Mouse (Mus musculus) lung, embryonic 14.5 days (tissue): Measurements from ENCODE around the gene Kdm7a. TPM values are rescaled to one million over a fixed set of nuclear protein-coding genes. Genes with fewer than 3 reads are reported as not detected.

Experiments
- ATAC-seq: fragments of 200-750 bp; cut with Nextera tagmentation; 2 replicates; pipeline ENCODE4 v1.8.0; 2017; ENCODE audit warnings: mild to moderate bottlenecking, moderate TSS enrichment, moderate library complexity; ENCODE audit not compliant: insufficient read depth
- DNase-seq: peaks from one replicate; pipeline ENCODE4 v3.0.0-alpha.2; 2015
- H3K27ac ChIP-seq: fragments of 300-500 bp; sonication (generic); 2 replicates; pipeline ENCODE4 v1.5.1; 2014; ENCODE audit warnings: low read depth, mild to moderate bottlenecking, moderate library complexity
- H3K27me3 ChIP-seq: fragments of 300-500 bp; sonication (generic); 2 replicates; pipeline ENCODE4 v1.6.1; 2014; ENCODE audit warnings: low read length, control low read depth; ENCODE audit not compliant: insufficient read depth
- H3K36me3 ChIP-seq: fragments of 300-500 bp; sonication (generic); 2 replicates; pipeline ENCODE4 v1.6.1; 2014; ENCODE audit warnings: control low read depth; ENCODE audit not compliant: insufficient read depth
- H3K4me1 ChIP-seq: fragments of 300-500 bp; sonication (generic); 2 replicates; pipeline ENCODE4 v1.6.1; 2014; ENCODE audit warnings: antibody characterized with exemption, control low read depth; ENCODE audit not compliant: insufficient read depth
- H3K4me2 ChIP-seq: fragments of 300-500 bp; sonication (generic); 2 replicates; pipeline ENCODE4 v1.6.1; 2014; ENCODE audit warnings: mild to moderate bottlenecking
- H3K4me3 ChIP-seq: fragments of 300-500 bp; sonication (generic); 2 replicates; pipeline ENCODE4 v1.5.1; 2014; ENCODE audit warnings: low read depth, low read length
- H3K9ac ChIP-seq: fragments of 300-500 bp; sonication (generic); 2 replicates; pipeline ENCODE4 v1.6.1; 2014
- H3K9me3 ChIP-seq: fragments of 300-500 bp; sonication (generic); 2 replicates; pipeline ENCODE4 v1.6.1; 2016; ENCODE audit warnings: low read depth, low read length, control low read depth
- CTCF ChIP-seq: IDR thresholded peaks from 2 replicates; pipeline ENCODE4 v1.5.1; 2016; ENCODE audit warnings: antibody characterized with exemption, low read depth
- WGBS: fragments of 180-500 bp; shearing (Covaris S2); extraction: QIAGEN DNeasy Blood & Tissue Kit; methylation state at CpG from one replicate; pipeline ENCODE4 v1.1.7; 2014; 5-methylcytosine and 5-hydroxymethylcytosine counted together
- polyA plus RNA-seq: library from polyadenylated mRNA; unstranded; fragments of >200 nt; fragmentation: Nextera tagmentation; extraction: Ambion mirVana; gene quantifications from 2 replicates; pipeline ENCODE4 v1.2.1, GENCODE M21; 2014

The Kdm7a gene
- polyA plus RNA-seq: 6.8 and 7.0 TPM in 2 replicates

GRCm38 (mm10) chr6:39206581-39207461 is at the start of gene Kdm7a:
TSS of gene Kdm7a (minus strand) at chr6:39206789.
- H3K4me2 ChIP-seq: peak within 1 kb of the TSS; percentile 85
- peak; percentile 82 for ATAC-seq
- H3K9ac ChIP-seq: peak within 1 kb of the TSS; percentile 90
- no peaks in the 10 kb centered on the region for H3K36me3 ChIP-seq
- H3K4me1 ChIP-seq: no peaks in the 10 kb centered on the region
- peak within 1 kb of the TSS; percentile 93 for H3K4me3 ChIP-seq
- H3K27me3 ChIP-seq: no peaks in the 10 kb centered on the region
- under 1% methylated on average over 106 of the region's 124 CpGs for WGBS
- DNase-seq: peak; percentile 94
- no peaks in the 10 kb centered on the region for H3K9me3 ChIP-seq
- TF ChIP-seq CTCF: no peak
- peak within 1 kb of the TSS; percentile 98 for H3K27ac ChIP-seq

DNA sequence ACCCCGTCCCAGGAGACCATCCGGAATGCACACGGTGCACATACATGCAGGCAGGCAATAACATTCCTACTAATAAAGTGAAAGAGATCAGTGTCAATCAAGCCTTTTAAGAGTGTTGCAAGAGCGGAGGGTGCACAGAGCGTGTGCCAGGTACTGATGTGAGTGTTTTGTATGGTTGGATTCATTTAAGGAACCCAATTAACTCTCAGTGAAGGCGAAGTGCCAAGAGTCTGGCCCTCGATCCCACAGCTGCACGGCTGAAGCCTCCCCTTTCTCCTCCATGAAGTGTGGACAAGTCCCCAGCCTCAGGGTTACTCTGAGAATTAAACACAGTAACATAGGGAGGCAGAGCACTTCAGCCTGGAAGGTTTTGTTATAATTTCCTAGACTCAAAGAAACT is 48.7 kb upstream of the Kdm7a start:
- H3K4me2 ChIP-seq: no peak overlapping the region
- H3K9ac ChIP-seq: no peak overlapping the region
- no peaks in the 10 kb centered on the region for H3K4me1 ChIP-seq
- WGBS: 69% methylated on average over 8 of the region's 8 CpGs
- no peaks in the 10 kb centered on the region for H3K9me3 ChIP-seq
- DNase-seq: no peak
- H3K27me3 ChIP-seq: no peaks in the 10 kb centered on the region
- H3K4me3 ChIP-seq: no peak overlapping the region
- ATAC-seq: no peak
- TF ChIP-seq CTCF: no peak
- H3K27ac ChIP-seq: no peak overlapping the region
- H3K36me3 ChIP-seq: no peaks in the 10 kb centered on the region

DNA sequence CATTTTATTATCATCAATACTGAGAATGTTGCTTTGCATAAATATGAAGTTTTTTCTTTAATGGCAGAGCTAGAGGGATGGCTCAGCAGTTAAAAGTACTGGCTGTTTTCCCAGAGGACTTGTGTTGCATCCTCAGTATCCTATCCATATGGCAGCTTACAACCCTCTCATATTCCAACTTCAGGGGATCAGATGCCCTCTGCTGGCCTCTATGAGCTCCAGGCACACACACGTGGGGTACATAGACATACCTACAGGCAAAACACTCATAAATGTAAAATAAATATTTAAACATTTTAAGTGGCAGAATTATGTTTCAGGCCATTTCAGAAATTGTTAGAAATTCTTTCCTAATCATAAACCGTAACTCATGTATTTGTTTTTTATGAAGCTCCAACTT is 43.5 kb upstream of the Kdm7a start:
- WGBS: 70% methylated on average over 2 of the region's 2 CpGs
- Histone ChIP-seq H3K27ac (no peak overlapping the region), H3K4me3 (no peak overlapping the region), H3K4me1 (no peaks in the 10 kb centered on the region), H3K27me3 (no peaks in the 10 kb centered on the region), H3K9me3 (no peaks in the 10 kb centered on the region), H3K4me2 (no peak overlapping the region), H3K36me3 (no peaks in the 10 kb centered on the region), H3K9ac (no peak overlapping the region)
- TF ChIP-seq CTCF: 0 out of 2 replicates have a peak, but pooled peaks have one; percentile 10
- DNase-seq (no peak), ATAC-seq (no peak)

DNA sequence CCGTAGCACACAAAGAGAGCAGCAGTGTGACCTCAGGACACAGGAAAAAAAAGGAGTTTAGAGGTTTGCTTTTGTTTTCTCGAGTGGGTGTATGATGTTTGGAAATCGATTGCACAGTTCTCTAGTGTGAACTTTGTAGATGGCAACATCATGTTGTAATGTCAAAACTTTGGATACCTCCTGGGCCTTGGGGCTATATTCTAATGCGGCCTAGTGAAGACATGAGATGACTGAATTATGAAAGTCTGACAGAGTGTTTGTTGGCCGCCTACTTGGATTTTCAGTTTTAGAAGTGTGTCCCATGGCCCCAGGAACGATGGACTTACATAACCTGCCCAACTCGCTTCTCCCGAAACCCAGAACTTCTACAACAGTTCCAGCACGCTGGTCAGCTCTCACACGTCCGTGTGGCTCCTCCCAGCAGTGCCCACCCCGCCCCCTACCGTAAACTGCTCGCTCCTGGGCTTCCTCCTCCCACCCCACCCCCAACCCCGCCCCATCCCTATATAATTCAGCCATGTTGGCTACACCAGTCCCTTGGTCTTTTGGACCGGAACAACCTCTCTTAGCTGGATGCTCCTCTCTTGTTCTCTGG is 42.7 kb upstream of the Kdm7a start:
- 47% methylated on average over 16 of the region's 16 CpGs for WGBS
- ATAC-seq (no peak), DNase-seq (peak; percentile 37)
- Histone ChIP-seq H3K9ac (no peak overlapping the region), H3K27ac (no peak overlapping the region), H3K4me2 (no peak overlapping the region), H3K4me1 (peaks cover 3% of the 10 kb centered on the region; the same call in 1 of the 2 replicates), H3K36me3 (no peaks in the 10 kb centered on the region), H3K27me3 (no peaks in the 10 kb centered on the region), H3K4me3 (no peak overlapping the region), H3K9me3 (no peaks in the 10 kb centered on the region)
- no peak for TF ChIP-seq CTCF

DNA sequence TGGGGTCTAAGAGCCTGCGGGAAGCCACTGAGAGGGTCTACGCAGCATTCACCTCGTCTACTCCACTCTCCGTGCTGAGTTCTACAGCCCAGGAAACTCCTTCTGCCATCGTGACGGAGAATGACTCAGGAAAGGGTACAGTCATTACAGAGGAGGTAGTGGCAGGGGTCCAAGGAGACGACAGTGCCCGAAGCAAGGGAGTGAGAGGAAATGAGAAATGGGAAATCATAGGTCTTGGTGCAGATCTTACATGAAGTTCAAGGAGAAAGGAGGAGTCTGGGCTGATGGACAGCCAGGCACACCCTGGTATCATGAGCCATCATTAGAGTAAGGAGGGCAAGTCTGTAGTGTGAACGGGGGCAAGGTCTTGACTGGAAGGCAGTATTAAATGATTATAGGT is 37.5 kb upstream of the Kdm7a start:
- H3K27me3 ChIP-seq: no peaks in the 10 kb centered on the region
- no peak overlapping the region for H3K9ac ChIP-seq
- H3K4me3 ChIP-seq: no peak overlapping the region
- peak; percentile 4; the same call in 1 of the 2 replicates for ATAC-seq
- H3K4me1 ChIP-seq: peaks cover 22% of the 10 kb centered on the region
- no peak for TF ChIP-seq CTCF
- no peak overlapping the region for H3K27ac ChIP-seq
- H3K36me3 ChIP-seq: no peaks in the 10 kb centered on the region
- H3K4me2 ChIP-seq: no peak overlapping the region
- 63% methylated on average over 9 of the region's 9 CpGs for WGBS
- no peaks in the 10 kb centered on the region for H3K9me3 ChIP-seq
- DNase-seq: peak; percentile 19

- Histone ChIP-seq H3K9me3 (no peaks in the 10 kb centered on the region), H3K4me1 (peaks cover 22% of the 10 kb centered on the region), H3K9ac (no peak overlapping the region), H3K36me3 (no peaks in the 10 kb centered on the region), H3K4me3 (no peak overlapping the region), H3K27me3 (no peaks in the 10 kb centered on the region), H3K27ac (peak overlapping the region; percentile 82), H3K4me2 (no peak overlapping the region)
- peak; percentile 58 for DNase-seq
- TF ChIP-seq CTCF: no peak
- WGBS: 29% methylated on average over 8 of the region's 8 CpGs
- ATAC-seq: peak; percentile 35; the same call in 1 of the 2 replicates
Observed at GRCm38 (mm10) chr6:39243511-39243961, 36.9 kb upstream of the Kdm7a start.
